Mouse (Mus musculus) embryonic facial prominence, embryonic 12.5 days (tissue): ENCODE results near the gene Usp32. TPM values are rescaled to one million over a fixed set of nuclear protein-coding genes. Genes with fewer than 3 reads are reported as not detected.

ENCODE experiments used
- ATAC-seq: fragments of 200-750 bp; cut with Nextera tagmentation; 2 replicates; pipeline ENCODE4 v1.8.0; 2017; ENCODE audit not compliant: insufficient number of reproducible peaks, insufficient read depth, low FRiP score, low TSS enrichment
- H3K27ac ChIP-seq: fragments of 300-500 bp; sonication (generic); 2 replicates; pipeline ENCODE4 v1.5.1; 2016; ENCODE audit warnings: mild to moderate bottlenecking
- H3K27me3 ChIP-seq: fragments of 300-500 bp; sonication (generic); 2 replicates; pipeline ENCODE4 v1.6.1; 2016; ENCODE audit warnings: mild to moderate bottlenecking, moderate library complexity
- H3K36me3 ChIP-seq: fragments of 300-500 bp; sonication (generic); 2 replicates; pipeline ENCODE4 v1.6.1; 2016; ENCODE audit warnings: mild to moderate bottlenecking
- H3K4me1 ChIP-seq: fragments of 300-500 bp; sonication (generic); 2 replicates; pipeline ENCODE4 v1.6.1; 2016
- H3K4me2 ChIP-seq: fragments of 300-500 bp; sonication (generic); replicated peaks from 2 replicates; pipeline ENCODE4 v1.6.1; 2016; ENCODE audit warnings: mild to moderate bottlenecking, moderate library complexity
- H3K4me3 ChIP-seq: fragments of 300-500 bp; sonication (generic); 2 replicates; pipeline ENCODE4 v1.5.1; 2016; ENCODE audit warnings: mild to moderate bottlenecking
- H3K9ac ChIP-seq: fragments of 300-500 bp; sonication (generic); 2 replicates; pipeline ENCODE4 v1.6.1; 2016; ENCODE audit warnings: mild to moderate bottlenecking, moderate library complexity
- H3K9me3 ChIP-seq: fragments of 300-500 bp; sonication (generic); 2 replicates; pipeline ENCODE4 v1.6.1; 2016; ENCODE audit warnings: mild to moderate bottlenecking, moderate library complexity
- WGBS: fragments of 180-500 bp; shearing (Covaris S2); methylation state at CpG from one replicate; pipeline ENCODE4 v1.1.7; 2016; 5-methylcytosine and 5-hydroxymethylcytosine counted together
- polyA plus RNA-seq: library from polyadenylated mRNA; unstranded; fragments of >200 nt; fragmentation: Nextera tagmentation; extraction: Ambion mirVana; gene quantifications from 2 replicates; pipeline ENCODE4 v1.2.1, GENCODE M21; 2016

The Usp32 gene
- polyA plus RNA-seq, 1 experiment from 2014 or later: 6.8 TPM

GRCm38 (mm10) chr11:85117160-85117559 is 22.8 kb downstream of the Usp32 start:
- Histone ChIP-seq H3K27ac (no peak overlapping the region), H3K4me1 (no peaks in the 10 kb centered on the region), H3K4me3 (no peak overlapping the region), H3K36me3 (no peaks in the 10 kb centered on the region), H3K9ac (no peak overlapping the region), H3K4me2 (no peak overlapping the region), H3K9me3 (no peaks in the 10 kb centered on the region), H3K27me3 (no peaks in the 10 kb centered on the region)
- ATAC-seq: no peak

GRCm38 (mm10) chr11:85116084-85116844 is 23.7 kb downstream of the Usp32 start:
- Histone ChIP-seq H3K27me3 (no peaks in the 10 kb centered on the region), H3K4me3 (no peak overlapping the region), H3K36me3 (no peaks in the 10 kb centered on the region), H3K4me1 (no peaks in the 10 kb centered on the region), H3K9ac (no peak overlapping the region), H3K27ac (no peak overlapping the region), H3K4me2 (no peak overlapping the region), H3K9me3 (no peaks in the 10 kb centered on the region)
- 90% methylated on average over 3 of the region's 3 CpGs for WGBS
- ATAC-seq: no peak

GRCm38 (mm10) chr11:85109957-85110356 is 30.0 kb downstream of the Usp32 start:
- H3K4me1 ChIP-seq: no peaks in the 10 kb centered on the region
- ATAC-seq: no peak
- no peak overlapping the region for H3K27ac ChIP-seq
- peaks cover 5% of the 10 kb centered on the region; the same call in 1 of the 2 replicates for H3K36me3 ChIP-seq
- no peaks in the 10 kb centered on the region for H3K27me3 ChIP-seq
- no peak overlapping the region for H3K4me2 ChIP-seq
- no peaks in the 10 kb centered on the region for H3K9me3 ChIP-seq
- H3K4me3 ChIP-seq: no peak overlapping the region
- no peak overlapping the region for H3K9ac ChIP-seq

DNA sequence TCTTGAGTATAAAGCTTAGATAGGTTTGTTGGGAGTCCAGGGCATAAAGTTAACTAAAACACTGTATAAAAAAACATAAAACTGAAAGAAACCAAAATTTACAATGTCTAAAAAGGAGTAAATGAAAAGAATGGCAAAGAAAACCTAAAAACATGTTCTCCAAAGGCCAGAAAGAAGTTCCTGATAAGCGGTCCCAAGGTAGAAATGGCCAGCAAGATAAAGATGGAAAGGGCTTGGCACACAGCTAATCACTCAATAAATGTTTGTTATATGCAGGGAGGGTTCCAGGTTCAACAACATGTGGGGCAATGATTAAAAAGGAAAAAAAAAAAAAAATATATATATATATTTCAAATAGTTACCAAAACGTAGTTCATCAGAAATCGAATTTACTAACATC is 32.7 kb downstream of the Usp32 start:
- no peaks in the 10 kb centered on the region for H3K27me3 ChIP-seq
- ATAC-seq: no peak
- peaks cover 5% of the 10 kb centered on the region; the same call in 1 of the 2 replicates for H3K36me3 ChIP-seq
- no peak overlapping the region for H3K4me2 ChIP-seq
- no peak overlapping the region for H3K9ac ChIP-seq
- H3K9me3 ChIP-seq: no peaks in the 10 kb centered on the region
- H3K4me3 ChIP-seq: no peak overlapping the region
- no peaks in the 10 kb centered on the region for H3K4me1 ChIP-seq
- no peak overlapping the region for H3K27ac ChIP-seq
- WGBS: 90% methylated on average over 3 of the region's 3 CpGs

GRCm38 (mm10) chr11:85105836-85106235 is 34.1 kb downstream of the Usp32 start:
- ATAC-seq: no peak
- no peaks in the 10 kb centered on the region for H3K4me1 ChIP-seq
- WGBS: 98% methylated on average over 2 of the region's 2 CpGs
- H3K4me2 ChIP-seq: no peak overlapping the region
- no peaks in the 10 kb centered on the region for H3K9me3 ChIP-seq
- no peak overlapping the region for H3K4me3 ChIP-seq
- H3K36me3 ChIP-seq: 0 out of 2 replicates have a peak, but pooled peaks cover under 1% of the 10 kb centered on the region
- H3K27ac ChIP-seq: no peak overlapping the region
- H3K9ac ChIP-seq: no peak overlapping the region
- no peaks in the 10 kb centered on the region for H3K27me3 ChIP-seq

DNA sequence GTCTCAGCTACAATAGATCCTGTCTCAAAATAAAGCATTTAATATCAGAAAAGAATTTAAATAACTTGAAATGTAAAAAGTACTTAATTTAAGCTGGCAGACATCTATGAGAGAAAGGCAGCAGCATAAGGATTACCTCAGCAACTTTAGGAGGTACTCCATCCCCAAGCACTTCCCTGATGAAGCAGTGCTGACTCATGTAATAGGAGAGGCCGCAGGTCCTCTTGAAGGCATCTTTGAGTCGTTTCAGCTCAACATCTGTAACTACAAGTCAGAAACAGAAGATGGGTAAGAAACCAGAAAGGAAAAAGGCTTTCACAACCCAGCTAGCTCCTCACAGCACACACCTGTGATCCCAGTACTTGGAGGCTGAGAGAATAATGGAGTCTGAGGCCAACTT is 36.2 kb downstream of the Usp32 start:
- H3K27ac ChIP-seq: no peak overlapping the region
- H3K9ac ChIP-seq: no peak overlapping the region
- ATAC-seq: no peak
- no peaks in the 10 kb centered on the region for H3K27me3 ChIP-seq
- H3K4me2 ChIP-seq: no peak overlapping the region
- H3K4me3 ChIP-seq: no peak overlapping the region
- H3K36me3 ChIP-seq: no peaks in the 10 kb centered on the region
- no peaks in the 10 kb centered on the region for H3K9me3 ChIP-seq
- H3K4me1 ChIP-seq: no peaks in the 10 kb centered on the region
- 46% methylated on average over 2 of the region's 2 CpGs for WGBS

GRCm38 (mm10) chr11:85095116-85095515 is 44.8 kb downstream of the Usp32 start:
- no peak overlapping the region for H3K9ac ChIP-seq
- no peak overlapping the region for H3K4me2 ChIP-seq
- WGBS: 52% methylated on average over 5 of the region's 5 CpGs
- no peak for ATAC-seq
- no peaks in the 10 kb centered on the region for H3K36me3 ChIP-seq
- no peak overlapping the region for H3K4me3 ChIP-seq
- no peaks in the 10 kb centered on the region for H3K9me3 ChIP-seq
- no peaks in the 10 kb centered on the region for H3K4me1 ChIP-seq
- no peak overlapping the region for H3K27ac ChIP-seq
- no peaks in the 10 kb centered on the region for H3K27me3 ChIP-seq

DNA sequence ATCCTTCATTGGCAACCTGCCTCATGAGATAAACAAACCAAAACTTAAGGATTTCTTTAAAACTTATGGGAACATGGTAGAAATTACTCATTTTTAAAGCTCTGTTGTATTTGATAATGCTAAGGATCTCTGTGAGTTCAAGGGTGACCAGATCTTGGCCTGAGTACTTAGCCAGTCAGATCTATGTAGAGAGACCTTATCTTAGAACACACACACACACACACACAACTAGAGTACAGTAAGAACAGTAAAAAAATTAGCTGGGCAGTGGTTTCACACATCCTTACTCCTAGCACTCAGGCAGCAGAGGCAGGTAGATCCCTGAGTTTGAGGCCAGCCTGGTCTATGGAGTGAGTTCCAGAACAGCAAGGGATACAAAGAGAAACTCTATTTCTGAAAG is 53.7 kb downstream of the Usp32 start:
- Histone ChIP-seq H3K27me3 (no peaks in the 10 kb centered on the region), H3K9ac (no peak overlapping the region), H3K27ac (no peak overlapping the region), H3K4me1 (no peaks in the 10 kb centered on the region), H3K4me3 (no peak overlapping the region), H3K9me3 (no peaks in the 10 kb centered on the region), H3K4me2 (no peak overlapping the region), H3K36me3 (0 out of 2 replicates have a peak, but pooled peaks cover 3% of the 10 kb centered on the region)
- no peak for ATAC-seq

- no peaks in the 10 kb centered on the region for H3K4me1 ChIP-seq
- no peaks in the 10 kb centered on the region for H3K27me3 ChIP-seq
- H3K4me2 ChIP-seq: no peak overlapping the region
- H3K9ac ChIP-seq: no peak overlapping the region
- no peaks in the 10 kb centered on the region for H3K9me3 ChIP-seq
- no peak overlapping the region for H3K4me3 ChIP-seq
- 0 out of 2 replicates have a peak, but pooled peaks cover 10% of the 10 kb centered on the region for H3K36me3 ChIP-seq
- no peak overlapping the region for H3K27ac ChIP-seq
- no peak for ATAC-seq
- WGBS: 94% methylated on average over 4 of the region's 4 CpGs
Observed at GRCm38 (mm10) chr11:85067871-85068270, 72.1 kb downstream of the Usp32 start.

GRCm38 (mm10) chr11:85058562-85058961 is 81.4 kb downstream of the Usp32 start:
- no peaks in the 10 kb centered on the region for H3K27me3 ChIP-seq
- ATAC-seq: no peak
- H3K4me2 ChIP-seq: no peak overlapping the region
- no peak overlapping the region for H3K4me3 ChIP-seq
- 0 out of 2 replicates have a peak, but pooled peaks cover 2% of the 10 kb centered on the region for H3K36me3 ChIP-seq
- H3K9me3 ChIP-seq: no peaks in the 10 kb centered on the region
- 93% methylated on average over 4 of the region's 4 CpGs for WGBS
- no peak overlapping the region for H3K9ac ChIP-seq
- H3K27ac ChIP-seq: no peak overlapping the region
- no peaks in the 10 kb centered on the region for H3K4me1 ChIP-seq

GRCm38 (mm10) chr11:85057544-85057943 is 82.4 kb downstream of the Usp32 start:
- no peak for ATAC-seq
- Histone ChIP-seq H3K4me1 (no peaks in the 10 kb centered on the region), H3K27ac (no peak overlapping the region), H3K4me2 (no peak overlapping the region), H3K27me3 (no peaks in the 10 kb centered on the region), H3K4me3 (no peak overlapping the region), H3K9ac (no peak overlapping the region), H3K36me3 (0 out of 2 replicates have a peak, but pooled peaks cover 2% of the 10 kb centered on the region), H3K9me3 (no peaks in the 10 kb centered on the region)
- 94% methylated on average over 1 of the region's 1 CpGs for WGBS

DNA sequence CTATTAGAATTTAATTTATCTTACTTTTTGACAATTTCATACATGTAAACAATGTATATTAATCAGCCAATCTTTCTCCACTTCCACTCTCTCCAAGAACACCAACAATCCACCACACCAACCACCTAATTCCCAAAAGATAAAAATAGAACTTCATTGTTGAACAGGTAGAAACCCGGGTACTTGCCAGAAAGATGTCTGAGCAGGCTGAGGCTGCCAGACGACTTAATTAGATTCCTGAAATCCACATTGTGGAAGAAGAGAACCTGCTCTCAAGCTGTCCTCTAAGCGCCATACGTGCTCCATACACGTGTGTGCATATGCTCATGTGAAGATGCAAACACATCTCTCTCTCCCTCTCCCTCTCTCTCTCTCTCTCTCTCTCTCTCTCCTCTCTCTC is 83.1 kb downstream of the Usp32 start:
- Histone ChIP-seq H3K4me3 (no peak overlapping the region), H3K9me3 (no peaks in the 10 kb centered on the region)

More for the DNA sequence above, 83.1 kb downstream of the Usp32 start:
- Histone ChIP-seq H3K4me1 (no peaks in the 10 kb centered on the region), H3K9ac (no peak overlapping the region), H3K27me3 (no peaks in the 10 kb centered on the region), H3K27ac (no peak overlapping the region), H3K4me2 (no peak overlapping the region), H3K36me3 (0 out of 2 replicates have a peak, but pooled peaks cover 2% of the 10 kb centered on the region)
- 79% methylated on average over 5 of the region's 5 CpGs for WGBS
- no peak for ATAC-seq
